In the genomic region with DNA sequence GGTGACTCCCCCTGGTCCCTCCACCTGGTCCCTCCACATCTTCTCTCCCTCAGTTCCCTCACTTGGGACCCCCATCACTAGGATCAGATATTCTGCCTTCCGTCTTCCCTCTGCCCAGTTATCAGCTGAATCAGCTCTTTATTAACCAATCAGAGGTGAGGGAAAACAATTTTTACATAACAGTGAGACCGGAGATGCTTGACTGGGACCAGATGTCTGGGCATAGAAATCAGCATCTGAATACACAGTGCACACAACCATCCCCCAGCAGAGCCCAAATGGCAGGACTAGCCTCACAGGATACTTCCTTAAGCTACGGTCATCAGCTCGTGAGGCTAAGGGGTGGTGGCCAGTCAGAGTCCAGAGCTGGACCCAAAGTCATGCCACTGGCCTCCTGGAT, we compare ENCODE assay signal across 32 mouse cellular contexts. TPM values are rescaled to one million over a fixed set of nuclear protein-coding genes. Genes with fewer than 3 reads are reported as not detected.
A peak's percentile ranks its signal among the peaks of the same experiment; 100 is the strongest.
DNase-seq lines count a peak whose midpoint lies in the region; ATAC-seq lines count a peak whose summit lies in the region.
"Had no signal": no experiment of that assay in that cellular context is flagged by ENCODE, and none has a peak within 500 bp of the region (broad histone marks: within the 10 kb centered on the region; RNA-seq: fewer than 3 reads in every experiment).

No protein-coding gene starts in this region.

- H3K4me2 ChIP-seq in hindbrain, embryonic 14.5 days (replicated peaks) = no peak overlapping the region
- H3K4me2 ChIP-seq in midbrain, embryonic 13.5 days (replicated peaks) = no peak overlapping the region
- H3K4me2 ChIP-seq in midbrain, embryonic 14.5 days (ENCODE audit: low read length) = no peak overlapping the region

- ATAC-seq in hindbrain, embryonic 14.5 days (ENCODE audit: low FRiP score) = no peak
- ATAC-seq in midbrain, embryonic 13.5 days = peak; percentile 40; the same call in 1 of the 2 replicates
- ATAC-seq in midbrain, embryonic 14.5 days (ENCODE audit: low FRiP score, low TSS enrichment) = no peak
- ATAC-seq: inflammation-experienced regulatory T-cells, adult 6 months had no signal

- H3K9ac ChIP-seq in hindbrain, embryonic 14.5 days = no peak overlapping the region
- no peak overlapping the region for H3K9ac ChIP-seq in midbrain, embryonic 13.5 days (replicated peaks)
- H3K9ac ChIP-seq in midbrain, embryonic 14.5 days (replicated peaks; ENCODE audit: low read length) = no peak overlapping the region

- WGBS in hindbrain, embryonic 10.5 days = 38% methylated on average over 4 of the region's 4 CpGs
- 29% methylated on average over 4 of the region's 4 CpGs for WGBS in hindbrain, embryonic 14.5 days
- WGBS in midbrain, embryonic 13.5 days = 42% methylated on average over 4 of the region's 4 CpGs
- 31% methylated on average over 4 of the region's 4 CpGs for WGBS in midbrain, embryonic 14.5 days

- peak; percentile 29 for DNase-seq in hindbrain, embryonic 10.5 days (ENCODE audit: low spot score)
- no peak for DNase-seq in hindbrain, embryonic 14.5 days (ENCODE audit: low spot score)
- DNase-seq in midbrain, embryonic 14.5 days = no peak
- DNase-seq in ZHBTc4 (ENCODE audit: low read depth, low spot score) = peak; percentile 89
- no peak for DNase-seq in gastrocnemius, postnatal 25 days
- no peak for DNase-seq in right cerebral cortex, postnatal 10 days (ENCODE audit: low spot score in 2 of 2)
- DNase-seq: cerebellum, adult 9-10 months; heart, adult 18-20 months; heart, postnatal 36 days; kidney, adult 2 months; kidney, postnatal 14 days; left cerebral cortex, postnatal 4 days; liver; lung, postnatal 10 days; right cerebral cortex, adult 18-20 months; thymus, postnatal 36 days had no signal

- no peak overlapping the region for H3K4me3 ChIP-seq in hindbrain, embryonic 10.5 days
- no peak overlapping the region for H3K4me3 ChIP-seq in hindbrain, embryonic 14.5 days (replicated peaks; ENCODE audit: low read length)
- H3K4me3 ChIP-seq in midbrain, embryonic 13.5 days (replicated peaks) = no peak overlapping the region
- H3K4me3 ChIP-seq in midbrain, embryonic 14.5 days (replicated peaks; ENCODE audit: low read depth, low read length) = no peak overlapping the region

- no peaks in the 10 kb centered on the region for H3K27me3 ChIP-seq in hindbrain, embryonic 10.5 days (ENCODE audit: insufficient read depth, poor library complexity, severe bottlenecking)
- H3K27me3 ChIP-seq in hindbrain, embryonic 14.5 days (ENCODE audit: control insufficient read depth, insufficient read depth, low read length) = no peaks in the 10 kb centered on the region
- no peaks in the 10 kb centered on the region for H3K27me3 ChIP-seq in midbrain, embryonic 13.5 days
- H3K27me3 ChIP-seq in midbrain, embryonic 14.5 days (ENCODE audit: control insufficient read depth, insufficient read depth, low read length) = no peaks in the 10 kb centered on the region

- no peaks in the 10 kb centered on the region for H3K9me3 ChIP-seq in hindbrain, embryonic 10.5 days
- H3K9me3 ChIP-seq in hindbrain, embryonic 14.5 days (ENCODE audit: control insufficient read depth, low read length) = no peaks in the 10 kb centered on the region
- H3K9me3 ChIP-seq in midbrain, embryonic 13.5 days = no peaks in the 10 kb centered on the region
- no peaks in the 10 kb centered on the region for H3K9me3 ChIP-seq in midbrain, embryonic 14.5 days (ENCODE audit: control insufficient read depth, low read length)

- H3K36me3 ChIP-seq in hindbrain, embryonic 10.5 days = no peaks in the 10 kb centered on the region
- H3K36me3 ChIP-seq in hindbrain, embryonic 14.5 days (replicated peaks; ENCODE audit: control insufficient read depth, insufficient read depth) = no peaks in the 10 kb centered on the region
- H3K36me3 ChIP-seq in midbrain, embryonic 13.5 days = no peaks in the 10 kb centered on the region
- no peaks in the 10 kb centered on the region for H3K36me3 ChIP-seq in midbrain, embryonic 14.5 days (ENCODE audit: control insufficient read depth, insufficient read depth, low read length)

- H3K4me1 ChIP-seq in hindbrain, embryonic 10.5 days (replicated peaks) = peaks cover 22% of the 10 kb centered on the region
- H3K4me1 ChIP-seq in hindbrain, embryonic 14.5 days (replicated peaks; ENCODE audit: control insufficient read depth, insufficient read depth, low read length) = peaks cover 6% of the 10 kb centered on the region
- H3K4me1 ChIP-seq in midbrain, embryonic 13.5 days (replicated peaks) = peaks cover 17% of the 10 kb centered on the region
- 0 out of 2 replicates have a peak, but pooled peaks cover 6% of the 10 kb centered on the region for H3K4me1 ChIP-seq in midbrain, embryonic 14.5 days (ENCODE audit: control insufficient read depth, insufficient read depth, low read length)

- peak overlapping the region; percentile 70; the same call in 1 of the 2 replicates for H3K27ac ChIP-seq in hindbrain, embryonic 10.5 days
- no peak overlapping the region for H3K27ac ChIP-seq in hindbrain, embryonic 14.5 days
- no peak overlapping the region for H3K27ac ChIP-seq in midbrain, embryonic 13.5 days
- no peak overlapping the region for H3K27ac ChIP-seq in midbrain, embryonic 14.5 days (replicated peaks; ENCODE audit: low read depth, low read length)

RNA-seq across cellular contexts. Expression of a gene that starts 41.6 kb away (rescaled TPM):
- polyA plus RNA-seq in hindbrain, embryonic 10.5 days (2016; fragmentation: Nextera tagmentation; extraction: Ambion mirVana) = 291 and 296 TPM in 2 replicates
- polyA plus RNA-seq in hindbrain, embryonic 14.5 days (2014; fragmentation: Nextera tagmentation; extraction: Ambion mirVana) = 291 and 311 TPM in 2 replicates
- 271 and 284 TPM in 2 replicates for polyA plus RNA-seq in midbrain, embryonic 13.5 days (2015; fragmentation: Nextera tagmentation; extraction: Ambion mirVana)
- polyA plus RNA-seq in midbrain, embryonic 14.5 days (2014; fragmentation: Nextera tagmentation; extraction: Ambion mirVana) = 286 and 304 TPM in 2 replicates
- 100 to 1,000 TPM; 458 to 459 TPM for total RNA-seq in gastrocnemius, postnatal 25 days (2021)

RNA-seq across cellular contexts. Expression of a gene that starts 52.8 kb away (rescaled TPM):
- polyA plus RNA-seq in hindbrain, embryonic 10.5 days (2016; fragmentation: Nextera tagmentation; extraction: Ambion mirVana) = not detected in 2 replicates
- not detected in 2 replicates for polyA plus RNA-seq in hindbrain, embryonic 14.5 days (2014; fragmentation: Nextera tagmentation; extraction: Ambion mirVana)
- polyA plus RNA-seq in midbrain, embryonic 13.5 days (2015; fragmentation: Nextera tagmentation; extraction: Ambion mirVana) = not detected in 2 replicates
- not detected in 2 replicates for polyA plus RNA-seq in midbrain, embryonic 14.5 days (2014; fragmentation: Nextera tagmentation; extraction: Ambion mirVana)
- not detected for total RNA-seq in gastrocnemius, postnatal 25 days (2021)
- total RNA-seq: adrenal gland, adult 18-20 months; common myeloid progenitor, adult 5-6 weeks; gastrocnemius, adult 8-10 months; heart, adult 18-20 months; heart, postnatal 36 days; layer of hippocampus, adult 8-10 months; left cerebral cortex, adult 18-20 months; left cerebral cortex, postnatal 4 days; megakaryocyte, adult 5-6 weeks; MEL; monocyte, adult 5-6 weeks had no signal
- polyA plus RNA-seq: frontal cortex, adult 2 months; heart, embryonic 14.5 days; inflammation-experienced regulatory T-cells, adult 6 months; kidney, adult 2 months; liver, embryonic 16.5 days; neural tube, embryonic 11.5 days; spleen, adult 2 months; stomach, embryonic 14.5 days had no signal

Comparison
In these comparisons a context has a peak if more than half of its experiments do, and no peak if none do; other contexts are left out.
1. DNase-seq: peak in hindbrain, embryonic 10.5 days (single experiment) and ZHBTc4 (single experiment); none in hindbrain, embryonic 14.5 days (single experiment), midbrain, embryonic 14.5 days (single experiment), gastrocnemius, postnatal 25 days (single experiment) and right cerebral cortex, postnatal 10 days (0 of 2).